Mouse (Mus musculus): ENCODE data around the gene Vmn1r163. TPM values are rescaled to one million over a fixed set of nuclear protein-coding genes. Genes with fewer than 3 reads are reported as not detected.
"Not testable (repeated sequence)": the region's sequence is repeated elsewhere in the genome, so short reads cannot be mapped to it uniquely, and the experiment has no call there.

Vmn1r163 gene
- not detected in 2 replicates for polyA plus RNA-seq (2012; rRNA removed)

DNA sequence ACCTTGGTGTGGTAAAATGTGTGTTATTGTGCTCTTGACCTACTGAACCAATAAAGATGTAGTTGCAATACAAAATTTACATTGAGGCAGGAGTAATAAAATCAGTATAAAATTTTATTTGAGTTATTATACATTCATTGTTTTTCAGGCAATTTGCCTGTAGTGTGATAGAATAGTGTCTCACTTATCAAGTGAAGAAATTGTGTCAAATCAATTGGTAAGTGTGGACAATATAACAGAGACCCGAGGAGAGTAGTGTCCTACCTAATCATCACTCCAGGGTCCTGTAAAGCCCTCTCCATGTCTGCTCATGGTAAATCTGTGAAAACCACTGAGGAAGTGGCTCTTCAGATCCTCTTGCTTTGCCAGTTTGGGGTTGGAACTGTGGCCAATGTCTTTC is at the start of gene Vmn1r163:
TSS of gene Vmn1r163 (plus strand) at position 301 of the 400 bp plus-strand sequence.
- not testable (repeated sequence) for DNase-seq (ENCODE audit: low read depth)

DNA sequence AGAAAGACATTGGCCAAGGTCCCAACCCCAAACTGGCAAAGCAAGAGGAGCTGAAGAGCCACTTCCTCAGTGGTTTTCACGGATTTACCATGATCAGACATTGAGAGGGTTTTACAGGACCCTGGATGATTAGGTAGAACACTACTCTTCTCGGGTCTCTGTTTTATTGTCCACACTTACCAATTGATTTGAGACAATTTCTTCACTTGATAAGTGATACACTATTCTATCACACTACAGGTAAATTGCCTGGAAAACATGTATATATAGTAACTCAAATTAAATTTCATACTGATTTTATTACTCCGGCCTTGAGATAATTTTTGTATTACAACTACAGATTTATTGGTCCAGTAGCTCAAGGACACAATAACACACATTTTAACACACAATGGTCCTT is 35.5 kb upstream of the Vmn1r163 start, which contains the start of gene Gm4216:
TSS of gene Gm4216 (minus strand) at position 101 of the 400 bp plus-strand sequence.
- not testable (repeated sequence) for DNase-seq (ENCODE audit: low read depth)

DNA sequence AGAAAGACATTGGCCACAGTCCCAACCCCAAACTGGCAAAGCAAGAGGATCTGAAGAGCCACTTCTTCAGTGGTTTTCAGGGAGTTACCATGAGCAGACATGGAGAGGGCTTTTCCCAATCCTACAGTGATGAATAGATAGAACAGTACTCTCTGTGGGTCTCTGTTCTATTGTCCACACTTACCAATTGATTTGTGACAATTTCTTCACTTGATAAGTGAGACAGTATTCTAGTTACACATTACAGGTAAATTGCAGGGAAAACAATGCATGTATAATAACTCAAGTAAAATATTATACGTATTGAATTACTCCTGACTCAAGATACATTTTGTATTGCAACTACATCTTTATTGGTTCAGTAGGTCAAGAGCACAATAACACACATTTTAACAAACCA is 12.0 kb downstream of the Vmn1r163 start, which contains the start of gene Gm8720:
TSS of gene Gm8720 (minus strand) at position 101 of the 400 bp plus-strand sequence.
- DNase-seq (ENCODE audit: low read depth) = not testable (repeated sequence)

Other genes with a start within 250 kb of the Vmn1r163 start
- gene Vmn1r159, start 211.9 kb upstream of the Vmn1r163 start, polyA plus RNA-seq (2012; rRNA removed) = not detected in 2 replicates
- not detected in 2 replicates for gene Vmn1r160, start 184.3 kb upstream of the Vmn1r163 start, polyA plus RNA-seq (2012; rRNA removed)
- not detected in 2 replicates for gene Gm4214, start 70.9 kb upstream of the Vmn1r163 start, polyA plus RNA-seq (2012; rRNA removed)
- gene Gm4216, start 35.6 kb upstream of the Vmn1r163 start, polyA plus RNA-seq (2012; rRNA removed) = not detected in 2 replicates
- gene Gm8720, start 11.9 kb downstream of the Vmn1r163 start, polyA plus RNA-seq (2012; rRNA removed) = not detected in 2 replicates
- gene Gm10662, start 88.9 kb downstream of the Vmn1r163 start, polyA plus RNA-seq (2012; rRNA removed) = not detected in 2 replicates
- not detected in 2 replicates for gene Vmn1r165, start 161.8 kb downstream of the Vmn1r163 start, polyA plus RNA-seq (2012; rRNA removed)
- gene Vmn1r166, start 196.1 kb downstream of the Vmn1r163 start, polyA plus RNA-seq (2012; rRNA removed) = not detected in 2 replicates
- gene Gm6902, start 223.4 kb downstream of the Vmn1r163 start, polyA plus RNA-seq (2012; rRNA removed) = not detected in 2 replicates
- not detected in 2 replicates for gene Nlrp4e, start 245.7 kb downstream of the Vmn1r163 start, polyA plus RNA-seq (2012; rRNA removed)

All from gonadal fat pad, adult 2 months (tissue).